Comparison of ENCODE assay signal across 9 mouse cellular contexts in genomic region chr1:188947794-188948193, GRCm38 (mm10). TPM values are rescaled to one million over a fixed set of nuclear protein-coding genes. Genes with fewer than 3 reads are reported as not detected.
DNase-seq lines count a peak whose midpoint lies in the region; ATAC-seq and TF ChIP-seq lines count a peak whose summit lies in the region.
"Had no signal": no experiment of that assay in that cellular context is flagged by ENCODE, and none has a peak within 500 bp of the region (broad histone marks: within the 10 kb centered on the region; RNA-seq: fewer than 3 reads in every experiment).

No protein-coding gene starts in this region.

- TF ChIP-seq POLR2A in heart, adult 2 months (IDR thresholded peaks at IDR 0.05; ENCODE audit: insufficient read depth, low read depth, low read length), result no peak
- TF ChIP-seq POLR2A in thymus, adult 2 months (IDR thresholded peaks at IDR 0.05; ENCODE audit: control insufficient read depth, extremely low read depth, insufficient read depth, low read length, poor library complexity), result no peak

- H3K79me2 ChIP-seq in heart, adult 2 months (replicated peaks; ENCODE audit: control insufficient read depth, insufficient read depth, low read length), result peaks cover 2% of the 10 kb centered on the region

- no peak for DNase-seq in heart, adult 2 months
- no peak for DNase-seq in heart, adult 18-20 months
- peak; percentile 34 for DNase-seq in thymus, adult 2 months
- DNase-seq in thymus, adult 18-20 months, result no peak
- peak; percentile 33 to 37 for DNase-seq in thymus, postnatal 36 days
- DNase-seq in right cerebral cortex, adult 18-20 months, result no peak
- no peak for DNase-seq in cerebellum, adult 9-10 months

- intact Hi-C loops in heart, adult 2 months (cut with DNase I), result no loop called here

- 66% methylated on average over 5 of the region's 5 CpGs for WGBS in heart, adult 2 months
- WGBS in thymus, adult 2 months, result 58% methylated on average over 5 of the region's 5 CpGs

- TF ChIP-seq CTCF in heart, adult 2 months (IDR thresholded peaks at IDR 0.05), result peak; percentile 44
- TF ChIP-seq CTCF in thymus, adult 2 months (IDR thresholded peaks at IDR 0.05; ENCODE audit: borderline replicate concordance, control insufficient read depth, extremely low read depth, insufficient read depth, low read length, poor library complexity), result no peak

- no peaks in the 10 kb centered on the region for H3K4me1 ChIP-seq in heart, adult 2 months (ENCODE audit: control insufficient read depth, insufficient read depth, low read length)
- H3K4me1 ChIP-seq in thymus, adult 2 months (replicated peaks; ENCODE audit: control insufficient read depth, insufficient read depth, low read length), result no peaks in the 10 kb centered on the region
- H3K4me1 ChIP-seq: neural tube, embryonic 13.5 days had no signal

- no peaks in the 10 kb centered on the region for H3K27me3 ChIP-seq in heart, adult 2 months (ENCODE audit: control insufficient read depth, insufficient read depth, low read length)
- H3K27me3 ChIP-seq in thymus, adult 2 months (ENCODE audit: control insufficient read depth, insufficient read depth, low read length), result no peaks in the 10 kb centered on the region
- H3K27me3 ChIP-seq: neural tube, embryonic 13.5 days had no signal

- peak; percentile 42; the same call in 1 of the 2 replicates for ATAC-seq in granulocyte monocyte progenitor cell, adult 5-6 weeks (replicated peaks; ENCODE audit: poor library complexity, severe bottlenecking)

- no peaks in the 10 kb centered on the region for H3K36me3 ChIP-seq in heart, adult 2 months (ENCODE audit: control insufficient read depth, insufficient read depth, low read length)
- no peaks in the 10 kb centered on the region for H3K36me3 ChIP-seq in thymus, adult 2 months (ENCODE audit: control insufficient read depth, insufficient read depth, low read length)
- H3K36me3 ChIP-seq: neural tube, embryonic 13.5 days had no signal

- H3K4me3 ChIP-seq in heart, adult 2 months, result no peak overlapping the region
- H3K4me3 ChIP-seq in thymus, adult 2 months (ENCODE audit: control insufficient read depth, insufficient read depth, low read length), result no peak overlapping the region
- H3K4me3 ChIP-seq: neural tube, embryonic 13.5 days had no signal

- no peak for TF ChIP-seq EP300 in heart, adult 2 months (IDR thresholded peaks at IDR 0.05; ENCODE audit: insufficient read depth, low read depth, low read length)

- H3K27ac ChIP-seq in heart, adult 2 months, result no peak overlapping the region
- H3K27ac ChIP-seq in thymus, adult 2 months (ENCODE audit: control insufficient read depth, insufficient read depth, low read length), result no peak overlapping the region
- H3K27ac ChIP-seq: neural tube, embryonic 13.5 days had no signal

- no peak overlapping the region for H3K9ac ChIP-seq in heart, adult 2 months (ENCODE audit: low read depth, low read length)
- H3K9ac ChIP-seq: neural tube, embryonic 13.5 days had no signal

RNA-seq across cellular contexts. Expression of gene Kctd3, which starts 59.8 kb away (rescaled TPM):
- total RNA-seq in heart, adult 2 months (2021), result 10 to 100 TPM; 13.6 to 14.9 TPM
- 13.2 and 16.7 TPM in 2 replicates for polyA plus RNA-seq in heart, adult 2 months (2012; rRNA removed)
- 10 to 100 TPM in 1 of 2 experiments, 1 to 10 TPM in 1; 9.7 to 10.6 TPM for total RNA-seq in heart, adult 18-20 months (2021)
- 45.3 and 46.5 TPM in 2 replicates for polyA plus RNA-seq in thymus, adult 2 months (2012; rRNA removed)
- 10.5 and 19.1 TPM in 2 replicates for total RNA-seq in granulocyte monocyte progenitor cell, adult 5-6 weeks (2014; fragmentation: Nextera tagmentation)
- total RNA-seq in granulocyte monocyte progenitor cell, adult 5-6 weeks (2017), result 17.5 and 21.8 TPM in 2 replicates

Comparison
In these comparisons a context has a peak if more than half of its experiments do, and no peak if none do; other contexts are left out.
1. DNase-seq: peak in thymus, adult 2 months (single experiment) and thymus, postnatal 36 days (2 of 2); none in heart, adult 2 months (0 of 2), heart, adult 18-20 months (0 of 2), thymus, adult 18-20 months (0 of 2), right cerebral cortex, adult 18-20 months (single experiment) and cerebellum, adult 9-10 months (single experiment).